Mouse (Mus musculus) liver, embryonic 14.5 days (tissue): Measurements from ENCODE around the gene Arid4a.

Experiments
- CTCF ChIP-seq: IDR thresholded peaks from 2 replicates; pipeline ENCODE4 v1.5.1; 2016; ENCODE audit warnings: antibody characterized with exemption, low read depth, control low read depth
- EP300 ChIP-seq: IDR thresholded peaks from 2 replicates; pipeline ENCODE4 v1.6.1; 2016; ENCODE audit warnings: antibody characterized with exemption, low read depth

GRCm38 (mm10) chr12:71017827-71018226 is 2.0 kb downstream of the Arid4a start:
- TF ChIP-seq EP300 (no peak), CTCF (no peak)
